Mouse (Mus musculus): Measurements from ENCODE around the gene Nrbf2.

Nrbf2 gene

GRCm38 (mm10) chr10:67295331-67295730 is 10.2 kb upstream of the Nrbf2 start:
- no peak for DNase-seq (ENCODE audit: low spot score in 2 of 2)

DNA sequence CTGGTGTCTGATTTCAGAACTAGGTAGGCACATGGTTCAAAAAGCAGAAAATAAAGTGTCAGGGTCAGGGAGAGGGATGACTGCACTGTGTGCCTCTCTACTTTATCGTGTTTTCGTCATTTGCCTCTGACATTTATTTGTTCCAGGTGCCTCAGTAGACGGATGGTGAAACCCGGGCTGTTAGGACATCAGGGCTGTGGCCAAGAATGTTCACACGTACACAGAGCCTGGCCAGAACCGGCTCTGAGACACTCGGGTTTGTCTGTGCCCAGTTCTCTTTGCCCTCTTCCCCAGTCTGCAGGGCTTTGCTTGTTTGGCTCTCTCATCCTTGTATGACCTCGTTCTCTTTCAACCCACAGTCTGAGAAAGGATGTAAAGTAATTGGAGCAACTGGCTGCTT is 6.0 kb upstream of the Nrbf2 start:
- no peak for DNase-seq (ENCODE audit: low spot score in 2 of 2)

GRCm38 (mm10) chr10:67290622-67291021 is 5.5 kb upstream of the Nrbf2 start:
- DNase-seq (ENCODE audit: low spot score in 2 of 2), result no peak

DNA sequence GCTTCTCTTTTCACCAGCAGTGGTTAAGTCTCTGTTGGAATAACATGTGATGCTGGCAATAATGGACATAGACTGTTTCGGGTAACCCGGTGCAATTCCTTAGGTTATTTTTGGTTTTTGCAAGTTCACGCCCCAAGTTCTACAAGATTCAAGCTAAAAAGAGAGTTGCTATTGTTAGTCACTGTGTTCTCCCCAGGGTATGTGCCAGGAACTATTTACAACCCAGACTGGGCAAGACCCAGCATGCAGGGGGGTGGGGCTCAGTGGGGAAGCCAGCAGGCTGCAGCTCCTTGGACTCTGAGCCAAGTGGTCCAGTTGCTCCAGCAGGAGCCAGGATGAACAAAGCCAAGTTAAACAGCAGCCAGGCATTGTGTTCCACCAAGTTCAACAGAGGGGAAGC is 2.8 kb upstream of the Nrbf2 start:
- peak; percentile 20 to 43 for DNase-seq (ENCODE audit: low spot score in 2 of 2)

DNA sequence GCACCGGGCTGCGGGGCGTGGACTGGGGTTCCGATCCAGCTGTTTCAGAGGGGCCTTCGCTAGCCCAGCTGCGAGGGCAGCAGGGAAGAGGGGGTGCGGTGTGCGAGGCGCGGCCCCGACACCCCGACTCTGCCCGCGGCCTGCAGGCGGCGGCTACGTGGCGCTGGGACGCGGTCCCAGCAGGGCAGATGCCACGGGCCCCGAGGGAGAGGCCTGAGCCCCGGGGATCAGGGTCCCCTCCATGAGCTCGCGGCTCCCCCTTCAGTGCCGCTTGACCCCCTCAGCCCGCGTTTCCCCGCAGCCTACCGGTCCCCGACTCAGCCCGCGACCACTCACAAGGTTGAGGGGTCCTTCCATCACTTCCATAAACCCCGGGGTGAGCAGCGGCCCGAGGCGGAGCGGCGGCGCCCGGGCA is 337 bp downstream of the Nrbf2 start:
- peak; percentile 11 to 17 for DNase-seq (ENCODE audit: low spot score in 2 of 2)

DNA sequence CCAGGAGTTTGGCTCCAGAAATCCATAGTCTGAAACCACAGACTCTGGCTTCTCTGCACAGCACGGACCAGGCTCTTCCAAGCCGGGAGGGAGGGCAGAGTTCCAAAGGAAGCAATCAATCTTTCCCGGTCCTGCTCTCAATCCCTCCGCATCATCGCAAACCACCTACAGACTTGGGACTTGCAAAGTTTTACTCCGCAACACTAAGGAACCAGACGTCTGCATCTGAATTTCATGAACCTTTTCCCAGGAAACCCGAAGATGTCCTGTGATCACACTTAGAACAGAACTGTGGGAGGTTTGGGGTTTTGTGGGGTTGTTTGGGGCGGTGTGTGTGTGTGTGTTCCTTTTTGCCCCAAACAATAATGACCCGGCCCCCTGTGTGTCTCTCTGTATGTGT is 794 bp downstream of the Nrbf2 start:
- no peak for DNase-seq (ENCODE audit: low spot score in 2 of 2)

DNA sequence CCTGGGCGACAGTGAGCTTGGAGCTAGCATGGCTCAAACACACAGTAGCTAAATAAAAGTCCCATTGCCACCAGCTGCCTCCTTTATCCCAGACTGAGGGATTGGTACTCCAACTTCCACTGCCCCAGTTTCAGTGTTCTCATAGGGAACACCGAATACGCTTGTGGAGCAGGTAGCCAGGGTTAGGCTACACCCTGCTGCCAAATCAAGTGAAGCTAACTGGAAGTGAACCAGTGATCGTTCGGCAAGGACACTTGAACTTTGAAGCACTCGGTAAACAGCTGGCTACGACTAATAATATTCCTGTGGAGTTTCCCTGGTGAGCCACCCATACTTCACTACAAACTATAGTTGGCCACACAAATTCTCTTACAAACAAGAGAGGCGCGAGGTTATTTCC is 1.6 kb downstream of the Nrbf2 start:
- DNase-seq (ENCODE audit: low spot score in 2 of 2), result no peak

DNA sequence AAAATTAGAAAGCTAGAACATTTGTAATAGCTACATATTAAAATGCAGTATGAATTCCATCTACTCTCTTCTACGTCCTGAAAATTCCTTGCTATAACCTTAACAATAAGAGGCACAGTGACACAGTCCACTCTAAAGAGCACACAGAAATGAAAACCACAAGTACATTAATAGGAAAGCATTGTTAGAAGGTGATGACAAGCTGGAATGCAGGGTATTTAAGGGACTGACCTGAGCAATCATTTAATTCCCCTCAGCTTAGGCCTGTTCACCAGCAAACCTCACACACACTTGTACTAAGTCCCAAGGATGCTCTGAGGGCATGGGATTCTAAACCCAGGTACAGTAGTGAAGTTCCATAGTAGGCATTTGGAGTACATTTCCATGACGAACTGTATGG is 2.6 kb downstream of the Nrbf2 start:
- no peak for DNase-seq (ENCODE audit: low spot score in 2 of 2)

DNA sequence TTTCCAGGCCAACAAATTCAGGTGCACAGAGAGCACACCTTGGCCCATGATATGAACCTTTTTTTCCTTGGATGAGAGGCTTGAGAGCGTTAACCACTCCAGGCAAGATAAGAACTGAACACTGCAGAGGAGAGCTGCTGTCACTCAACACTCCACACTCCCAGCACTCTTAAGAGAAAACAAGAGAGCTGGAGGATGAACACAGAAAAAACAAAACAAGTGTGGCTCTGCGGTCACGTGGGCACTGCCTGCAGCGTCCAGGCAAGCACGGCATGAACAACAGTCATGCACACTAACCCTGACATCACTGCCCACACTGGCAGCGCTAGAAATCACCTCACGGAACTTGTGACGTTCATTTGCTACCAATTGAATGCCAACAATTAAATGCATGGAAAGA is 3.3 kb downstream of the Nrbf2 start:
- DNase-seq (ENCODE audit: low spot score in 2 of 2), result no peak

- no peak for DNase-seq (ENCODE audit: low spot score in 2 of 2)
These were observed 9.2 kb downstream of the Nrbf2 start for GRCm38 (mm10) chr10:67275916-67276315.

GRCm38 (mm10) chr10:67264852-67265251 is 20.3 kb downstream of the Nrbf2 start:
- peak in 1 of 2 experiments; percentile 27 for DNase-seq (ENCODE audit: low spot score in 2 of 2)

GRCm38 (mm10) chr10:67253115-67253514 is 32.0 kb downstream of the Nrbf2 start:
- DNase-seq (ENCODE audit: low spot score in 2 of 2), result no peak

DNA sequence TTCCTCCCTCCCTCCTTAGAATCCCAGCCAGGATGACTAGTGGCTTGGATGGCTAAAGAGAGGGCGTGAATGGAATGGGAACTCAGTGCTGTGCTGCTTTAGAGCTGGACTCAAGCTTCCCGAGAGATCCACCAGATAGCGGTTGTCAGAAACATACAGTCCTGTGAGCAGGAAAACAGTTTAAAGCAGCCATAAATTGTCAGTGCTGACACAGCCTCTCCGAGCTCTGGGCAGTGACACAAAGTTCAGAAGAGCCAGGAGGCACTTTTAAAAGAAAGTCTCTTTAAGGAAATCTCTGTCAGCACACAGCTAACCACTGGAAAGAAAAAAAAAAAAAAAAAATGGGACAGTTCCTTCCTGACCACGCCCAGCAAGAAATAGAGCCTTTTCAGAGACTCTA is 32.8 kb downstream of the Nrbf2 start:
- no peak for DNase-seq (ENCODE audit: low spot score in 2 of 2)

DNA sequence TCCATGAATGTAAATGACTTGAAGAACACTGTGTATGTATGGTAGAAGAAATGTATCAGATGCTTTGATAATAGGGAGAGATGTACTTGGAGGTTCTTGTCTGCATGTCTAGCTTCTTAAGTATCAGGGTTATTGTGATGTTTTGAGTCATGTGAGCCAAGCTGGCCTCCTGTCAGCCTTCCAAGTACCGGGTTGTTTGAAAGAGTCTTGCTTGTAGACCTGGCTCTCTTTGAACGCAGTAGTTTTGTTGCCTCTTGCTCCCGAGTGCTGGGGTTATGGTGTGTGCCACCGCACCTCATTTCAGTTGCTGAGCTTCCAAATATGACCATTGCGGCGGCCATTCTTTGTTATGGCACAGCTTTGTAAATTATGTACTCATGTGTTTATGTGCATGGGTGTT is 34.3 kb downstream of the Nrbf2 start:
- no peak for DNase-seq (ENCODE audit: low spot score in 2 of 2)

DNA sequence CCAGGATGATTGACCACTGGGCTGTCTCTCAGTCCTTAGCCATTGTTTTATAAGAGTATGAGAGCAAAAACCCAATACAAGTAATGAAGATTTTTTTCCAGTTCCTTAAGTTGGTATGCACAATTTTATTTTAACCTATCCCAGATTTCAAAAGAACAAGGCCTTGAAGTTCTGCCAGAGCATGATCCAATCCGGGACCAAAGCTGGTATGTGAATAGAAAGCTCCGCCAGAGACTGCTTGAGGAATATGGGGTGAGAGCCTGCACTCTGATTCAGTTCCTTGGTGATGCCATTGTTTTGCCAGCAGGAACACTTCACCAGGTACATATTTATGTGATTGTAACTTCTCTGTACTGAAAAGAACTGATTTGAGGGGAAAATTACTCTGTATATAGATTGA is 35.6 kb downstream of the Nrbf2 start:
- DNase-seq (ENCODE audit: low spot score in 2 of 2), result no peak

- DNase-seq (ENCODE audit: low spot score in 2 of 2), result peak; percentile 28 to 29
These were observed 38.0 kb downstream of the Nrbf2 start for GRCm38 (mm10) chr10:67247145-67247544.

DNA sequence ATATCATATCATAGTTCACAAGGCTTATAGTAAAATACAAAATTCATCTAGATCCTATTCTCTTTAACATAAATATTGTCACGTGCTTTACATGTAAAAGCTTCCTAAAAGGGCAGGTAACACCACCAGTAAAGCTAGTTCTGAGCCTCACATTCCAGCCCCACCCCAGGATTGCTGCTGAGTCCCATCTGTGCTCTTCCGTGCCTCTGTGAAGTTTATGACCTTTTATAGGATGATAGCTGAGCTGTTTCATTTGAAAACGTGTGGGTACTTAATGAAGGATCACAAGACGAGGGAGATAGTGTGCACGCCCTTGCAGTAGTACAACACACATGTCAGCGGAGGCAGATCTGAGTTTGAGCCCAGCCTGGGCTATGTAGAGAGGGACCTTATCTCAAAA is 54.7 kb downstream of the Nrbf2 start:
- DNase-seq (ENCODE audit: low spot score in 2 of 2), result no peak

DNA sequence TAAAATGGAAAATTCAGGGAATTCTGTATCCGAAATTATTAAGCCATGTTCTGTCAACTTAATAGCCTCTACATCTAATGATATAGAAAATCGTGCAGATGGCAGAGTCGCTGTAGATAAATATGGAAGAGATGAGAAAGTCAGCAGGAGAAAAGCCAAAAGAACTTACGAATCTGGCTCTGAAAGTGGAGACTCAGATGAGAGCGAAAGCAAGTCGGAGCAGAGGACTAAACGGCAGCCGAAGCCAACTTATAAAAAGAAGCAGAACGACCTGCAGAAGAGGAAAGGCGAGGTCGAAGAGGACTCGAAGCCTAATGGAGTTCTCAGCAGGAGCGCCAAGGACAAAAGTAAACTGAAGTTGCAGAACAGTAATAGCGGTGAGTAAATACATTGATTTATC is 58.6 kb downstream of the Nrbf2 start:
- no peak for DNase-seq (ENCODE audit: low spot score in 2 of 2)

GRCm38 (mm10) chr10:67226109-67226508 is 59.0 kb downstream of the Nrbf2 start:
- peak; percentile 25 to 36 for DNase-seq (ENCODE audit: low spot score in 2 of 2)

DNA sequence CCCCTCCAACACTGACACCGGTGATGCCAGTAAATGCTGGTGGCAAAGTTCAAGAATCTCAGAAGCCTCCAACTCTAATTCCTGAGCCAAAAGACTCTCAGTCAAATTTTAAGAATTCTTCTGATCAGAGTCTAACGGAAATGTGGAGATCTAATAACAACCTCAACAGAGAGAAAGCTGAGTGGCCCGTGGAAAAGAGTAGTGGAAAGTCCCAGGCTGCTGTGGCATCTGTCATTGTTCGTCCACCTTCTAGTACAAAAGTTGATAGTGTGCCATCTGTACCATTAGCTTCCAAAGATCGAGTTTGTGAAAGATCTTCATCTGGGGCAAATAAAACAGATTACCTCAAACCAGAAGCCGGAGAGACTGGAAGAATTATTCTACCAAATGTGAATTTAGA is 59.6 kb downstream of the Nrbf2 start:
- DNase-seq (ENCODE audit: low spot score in 2 of 2), result no peak

- DNase-seq (ENCODE audit: low spot score in 2 of 2), result no peak
These were observed 61.2 kb downstream of the Nrbf2 start for GRCm38 (mm10) chr10:67223942-67224341.

- DNase-seq (ENCODE audit: low spot score in 2 of 2), result no peak
These were observed 63.8 kb downstream of the Nrbf2 start for GRCm38 (mm10) chr10:67221284-67221683.

DNA sequence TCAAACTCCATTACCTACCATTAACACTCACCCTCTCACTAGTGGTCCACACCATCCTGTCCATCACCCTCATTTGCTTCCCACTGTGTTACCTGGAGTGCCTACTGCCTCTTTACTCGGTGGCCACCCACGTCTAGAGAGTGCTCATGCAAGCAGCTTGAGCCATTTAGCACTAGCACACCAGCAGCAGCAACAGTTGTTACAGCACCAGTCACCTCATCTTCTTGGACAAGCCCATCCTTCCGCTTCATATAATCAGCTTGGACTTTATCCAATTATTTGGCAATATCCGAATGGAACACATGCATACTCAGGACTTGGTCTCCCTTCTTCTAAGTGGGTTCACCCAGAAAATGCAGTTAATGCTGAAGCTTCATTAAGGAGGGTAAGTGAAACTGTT is 64.9 kb downstream of the Nrbf2 start:
- DNase-seq (ENCODE audit: low spot score in 2 of 2), result no peak

DNA sequence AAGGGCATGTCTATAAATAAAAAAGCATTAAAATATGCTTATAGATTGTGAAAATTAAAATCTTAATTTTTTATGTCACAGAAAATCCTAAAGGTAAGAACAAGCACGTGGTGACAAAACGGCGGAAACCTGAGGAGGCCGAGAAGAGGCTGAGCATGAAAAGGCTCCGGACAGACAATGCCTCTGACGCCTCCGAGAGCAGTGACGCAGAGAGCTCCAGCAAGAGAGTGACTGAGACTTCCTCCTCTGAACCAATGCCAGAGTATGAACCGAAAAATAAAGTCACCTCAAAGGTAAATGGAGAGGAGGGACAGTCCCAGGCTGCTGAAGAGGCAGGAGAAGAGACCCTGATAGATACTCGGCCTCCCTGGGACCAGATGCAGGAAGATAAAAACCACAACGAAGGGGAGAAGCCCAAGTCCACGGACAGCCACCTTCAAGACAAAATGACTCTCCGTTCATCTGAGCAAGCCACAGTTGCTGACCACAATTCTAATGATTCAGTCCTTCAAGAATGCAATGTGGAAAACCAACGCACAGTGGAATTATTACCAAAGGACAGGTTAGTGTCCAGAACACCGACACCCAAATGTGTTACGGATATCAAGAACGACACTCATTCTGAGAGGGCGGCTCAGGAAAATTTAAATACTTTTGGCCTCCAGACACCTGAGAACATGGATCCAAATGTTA is 66.1 kb downstream of the Nrbf2 start:
- no peak for DNase-seq (ENCODE audit: low spot score in 2 of 2)

All from frontal cortex, postnatal 25 days (tissue).